Mouse (Mus musculus): ENCODE data around the gene E030018B13Rik. TPM values are rescaled to one million over a fixed set of nuclear protein-coding genes. Genes with fewer than 3 reads are reported as not detected.

Gene E030018B13Rik
- total and polyA plus RNA-seq, 2 experiments from 2014 or later: not detected

DNA sequence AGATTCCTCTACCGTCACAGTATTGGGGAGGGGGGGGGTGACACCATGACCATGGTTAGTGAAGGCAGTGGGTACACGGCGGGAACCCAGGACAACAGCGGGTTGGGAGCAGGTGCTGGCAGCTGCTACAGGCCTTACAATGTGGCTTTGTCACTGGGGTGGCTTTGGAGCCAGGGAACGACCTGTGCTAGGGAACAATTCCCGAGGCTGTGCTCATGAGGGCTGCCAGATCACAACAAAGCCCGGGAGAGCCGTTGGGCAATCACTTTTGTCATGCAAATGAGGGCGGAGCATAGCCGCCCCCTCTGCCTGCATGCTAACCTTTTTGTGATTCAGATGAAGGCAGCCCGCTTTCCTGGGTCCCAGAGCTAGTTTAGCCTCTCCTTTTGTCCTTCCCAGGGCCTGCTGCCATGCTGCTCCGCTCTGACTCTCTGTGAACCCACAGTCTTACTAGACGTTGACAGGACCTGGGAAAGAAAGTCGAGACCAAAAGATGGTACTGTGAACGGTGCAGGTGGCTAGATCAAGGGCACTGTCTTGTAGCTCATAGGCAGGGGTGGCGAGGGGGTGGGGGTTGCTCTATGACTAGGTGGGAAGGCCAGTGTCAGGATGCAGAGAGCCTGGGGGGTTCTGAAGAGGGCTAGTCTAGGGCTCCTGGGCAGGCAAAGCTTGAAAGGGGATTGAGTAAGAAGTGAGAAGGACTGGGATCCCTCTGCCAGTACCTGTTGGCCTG, 40.5 kb downstream of the E030018B13Rik start:
- TF ChIP-seq CTCF (IDR thresholded peaks at IDR 0.05; ENCODE audit: low read depth): no peak

GRCm38 (mm10) chr7:63957872-63958640, 41.4 kb downstream of the E030018B13Rik start:
- Histone ChIP-seq H3K27me3 (ENCODE audit: insufficient read depth, low read length) (no peaks in the 10 kb centered on the region), H3K4me2 (ENCODE audit: low read depth) (no peak overlapping the region), H3K4me3 (ENCODE audit: low read depth, low read length) (no peak overlapping the region), H3K27ac (ENCODE audit: low read depth, low read length) (peak overlapping the region; percentile 73), H3K9ac (no peak overlapping the region), H3K9me3 (ENCODE audit: low read length) (no peaks in the 10 kb centered on the region), H3K4me1 (ENCODE audit: insufficient read depth) (peaks cover 20% of the 10 kb centered on the region), H3K36me3 (ENCODE audit: insufficient read depth) (no peaks in the 10 kb centered on the region)
- ATAC-seq: peak; percentile 86
- WGBS: 30% methylated on average over 12 of the region's 12 CpGs
- peak; percentile 16; the same call in 1 of the 2 replicates for TF ChIP-seq CTCF (IDR thresholded peaks at IDR 0.05; ENCODE audit: low read depth)
- DNase-seq: peak; percentile 75

More for the DNA sequence above, 40.5 kb downstream of the E030018B13Rik start:
- no peak overlapping the region for H3K4me3 ChIP-seq (ENCODE audit: low read depth, low read length)
- H3K27ac ChIP-seq (ENCODE audit: low read depth, low read length): peak overlapping the region; percentile 73
- H3K27me3 ChIP-seq (ENCODE audit: insufficient read depth, low read length): no peaks in the 10 kb centered on the region
- no peak overlapping the region for H3K4me2 ChIP-seq (ENCODE audit: low read depth)
- peaks cover 20% of the 10 kb centered on the region for H3K4me1 ChIP-seq (ENCODE audit: insufficient read depth)
- WGBS: 9% methylated on average over 16 of the region's 16 CpGs
- H3K9ac ChIP-seq: no peak overlapping the region
- DNase-seq (peak; percentile 72), ATAC-seq (peak; percentile 83)
- no peaks in the 10 kb centered on the region for H3K9me3 ChIP-seq (ENCODE audit: low read length)
- no peaks in the 10 kb centered on the region for H3K36me3 ChIP-seq (ENCODE audit: insufficient read depth)

GRCm38 (mm10) chr7:63963632-63964031, 47.0 kb downstream of the E030018B13Rik start:
- WGBS: 75% methylated on average over 5 of the region's 5 CpGs
- peaks cover 4% of the 10 kb centered on the region for H3K4me1 ChIP-seq (ENCODE audit: insufficient read depth)
- ATAC-seq (no peak), DNase-seq (no peak)
- no peaks in the 10 kb centered on the region for H3K27me3 ChIP-seq (ENCODE audit: insufficient read depth, low read length)
- no peak overlapping the region for H3K4me3 ChIP-seq (ENCODE audit: low read depth, low read length)
- H3K9ac ChIP-seq: no peak overlapping the region
- no peak overlapping the region for H3K4me2 ChIP-seq (ENCODE audit: low read depth)
- H3K9me3 ChIP-seq (ENCODE audit: low read length): no peaks in the 10 kb centered on the region
- no peaks in the 10 kb centered on the region for H3K36me3 ChIP-seq (ENCODE audit: insufficient read depth)
- no peak overlapping the region for H3K27ac ChIP-seq (ENCODE audit: low read depth, low read length)
- no peak for TF ChIP-seq CTCF (IDR thresholded peaks at IDR 0.05; ENCODE audit: low read depth)

GRCm38 (mm10) chr7:63964121-63964520, 47.5 kb downstream of the E030018B13Rik start:
- DNase-seq (no peak), ATAC-seq (no peak)
- 80% methylated on average over 6 of the region's 6 CpGs for WGBS
- Histone ChIP-seq H3K9me3 (ENCODE audit: low read length) (no peaks in the 10 kb centered on the region), H3K4me3 (ENCODE audit: low read depth, low read length) (no peak overlapping the region), H3K4me1 (ENCODE audit: insufficient read depth) (no peaks in the 10 kb centered on the region), H3K36me3 (ENCODE audit: insufficient read depth) (no peaks in the 10 kb centered on the region), H3K27ac (ENCODE audit: low read depth, low read length) (no peak overlapping the region), H3K4me2 (ENCODE audit: low read depth) (no peak overlapping the region), H3K9ac (no peak overlapping the region), H3K27me3 (ENCODE audit: insufficient read depth, low read length) (no peaks in the 10 kb centered on the region)
- no peak for TF ChIP-seq CTCF (IDR thresholded peaks at IDR 0.05; ENCODE audit: low read depth)

GRCm38 (mm10) chr7:63965135-63965534, 48.5 kb downstream of the E030018B13Rik start:
- Histone ChIP-seq H3K4me2 (ENCODE audit: low read depth) (no peak overlapping the region), H3K36me3 (ENCODE audit: insufficient read depth) (no peaks in the 10 kb centered on the region), H3K27ac (ENCODE audit: low read depth, low read length) (peak overlapping the region; percentile 66), H3K9me3 (ENCODE audit: low read length) (no peaks in the 10 kb centered on the region), H3K4me1 (ENCODE audit: insufficient read depth) (no peaks in the 10 kb centered on the region), H3K4me3 (ENCODE audit: low read depth, low read length) (no peak overlapping the region), H3K9ac (no peak overlapping the region), H3K27me3 (ENCODE audit: insufficient read depth, low read length) (no peaks in the 10 kb centered on the region)
- WGBS: 40% methylated on average over 2 of the region's 2 CpGs
- DNase-seq: peak; percentile 76
- ATAC-seq: peak; percentile 97
- TF ChIP-seq CTCF (IDR thresholded peaks at IDR 0.05; ENCODE audit: low read depth): peak; percentile 53

DNA sequence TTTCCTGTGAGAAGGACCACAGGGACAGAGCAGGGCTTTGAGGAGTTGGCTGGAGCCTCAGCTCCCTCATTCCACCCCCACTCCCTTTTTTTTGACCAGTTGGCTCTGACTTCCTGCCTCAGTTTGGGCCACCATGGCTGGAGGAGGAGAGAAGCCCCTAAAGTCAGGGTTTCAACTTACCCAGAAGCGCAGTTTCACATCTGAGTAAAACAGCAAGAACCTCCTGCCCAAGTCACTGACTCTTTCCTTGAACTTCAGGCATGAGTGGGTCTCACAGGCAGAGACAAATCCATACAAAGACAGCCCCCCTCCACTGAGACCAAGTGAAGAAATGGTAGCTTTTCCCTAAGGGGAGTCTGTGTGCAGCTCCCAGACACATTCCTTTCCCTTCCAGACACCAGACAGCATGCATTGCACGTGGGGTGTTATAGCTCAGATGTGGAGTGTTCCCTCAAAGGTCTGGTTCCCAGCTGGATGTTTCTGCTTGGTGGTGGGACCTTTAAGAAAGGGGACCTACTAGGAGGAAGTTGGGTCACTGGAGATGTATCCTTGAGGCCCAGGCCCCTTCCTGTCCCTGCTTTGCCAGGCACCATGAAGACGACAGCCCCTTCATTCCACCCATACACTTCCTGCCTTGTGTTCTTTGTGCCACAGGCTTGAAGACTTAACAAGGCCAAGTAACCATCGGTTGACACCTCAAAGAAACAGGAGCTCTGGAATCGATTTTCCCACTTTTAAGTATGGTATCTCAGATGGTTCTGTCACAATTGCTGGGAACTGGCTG, 49.2 kb downstream of the E030018B13Rik start:
- no peaks in the 10 kb centered on the region for H3K4me1 ChIP-seq (ENCODE audit: insufficient read depth)
- no peaks in the 10 kb centered on the region for H3K36me3 ChIP-seq (ENCODE audit: insufficient read depth)
- no peak for TF ChIP-seq CTCF (IDR thresholded peaks at IDR 0.05; ENCODE audit: low read depth)
- peak overlapping the region; percentile 66 for H3K27ac ChIP-seq (ENCODE audit: low read depth, low read length)
- WGBS: 80% methylated on average over 5 of the region's 5 CpGs
- H3K4me2 ChIP-seq (ENCODE audit: low read depth): no peak overlapping the region
- no peak overlapping the region for H3K9ac ChIP-seq
- DNase-seq (no peak), ATAC-seq (no peak)
- H3K4me3 ChIP-seq (ENCODE audit: low read depth, low read length): no peak overlapping the region
- no peaks in the 10 kb centered on the region for H3K27me3 ChIP-seq (ENCODE audit: insufficient read depth, low read length)
- no peaks in the 10 kb centered on the region for H3K9me3 ChIP-seq (ENCODE audit: low read length)
